Mouse (Mus musculus) ES-E14 (cell line): ENCODE measurements around the gene Olfr676. TPM values are rescaled to one million over a fixed set of nuclear protein-coding genes. Genes with fewer than 3 reads are reported as not detected.

Experiments used
- DNase-seq: peaks from one replicate; pipeline ENCODE4 v3.0.0-alpha.2; 2013; ENCODE audit warnings: low read depth, low spot score
- H3K27ac ChIP-seq: 2 replicates; pipeline ENCODE4 v1.5.1; 2012; ENCODE audit warnings: low read depth, mild to moderate bottlenecking, low read length, moderate library complexity, mixed read lengths; ENCODE audit not compliant: poor library complexity, insufficient read depth, severe bottlenecking
- H3K36me3 ChIP-seq: 2 replicates; pipeline ENCODE4 v1.6.1; 2012; ENCODE audit warnings: mild to moderate bottlenecking, low read length, moderate library complexity, mixed read lengths; ENCODE audit not compliant: control insufficient read depth, poor library complexity, insufficient read depth, severe bottlenecking
- H3K4me1 ChIP-seq, 2 experiments: fragments of 150-350 bp in 1 of 2; sonication (generic) in 1 of 2; 2 replicates each; pipeline ENCODE4 v1.6.1; 2012; ENCODE audit warnings: low read length in 2 of 2, mild to moderate bottlenecking in 1 of 2, mixed read lengths in 1 of 2; ENCODE audit not compliant: control insufficient read depth in 2 of 2, insufficient read depth in 2 of 2, poor library complexity in 1 of 2
- H3K4me3 ChIP-seq, 2 experiments: fragments of 150-350 bp in 1 of 2; sonication (generic) in 1 of 2; 2 replicates each; pipeline ENCODE4 v1.5.1; 2012; ENCODE audit warnings: low read length in 2 of 2, low read depth in 1 of 2, mild to moderate bottlenecking in 1 of 2, mixed read lengths in 1 of 2; ENCODE audit not compliant: insufficient read depth in 1 of 2, poor library complexity in 1 of 2, severe bottlenecking in 1 of 2
- H3K9ac ChIP-seq: 2 replicates; pipeline ENCODE4 v1.6.1; 2012; ENCODE audit warnings: low read depth, mild to moderate bottlenecking, low read length, mixed read lengths; ENCODE audit not compliant: poor library complexity, insufficient read depth, severe bottlenecking
- H3K9me3 ChIP-seq: fragments of 150-350 bp; sonication (generic); 2 replicates; pipeline ENCODE4 v1.6.1; 2012; ENCODE audit warnings: low read depth, mild to moderate bottlenecking, low read length; ENCODE audit not compliant: control insufficient read depth, insufficient read depth
- CHD2 ChIP-seq: IDR thresholded peaks from 2 replicates; pipeline ENCODE4 v1.6.1; 2014; ENCODE audit warnings: mild to moderate bottlenecking, low read depth, low read length, inconsistent platforms
- HCFC1 ChIP-seq: IDR thresholded peaks from 2 replicates; pipeline ENCODE4 v1.6.1; 2012; ENCODE audit warnings: low read length, inconsistent platforms, borderline replicate concordance; ENCODE audit not compliant: insufficient read depth
- MAFK ChIP-seq: IDR thresholded peaks from 2 replicates; pipeline ENCODE4 v1.6.1; 2014; ENCODE audit warnings: mild to moderate bottlenecking, low read depth, low read length, inconsistent platforms; ENCODE audit not compliant: insufficient read depth
- ZC3H11A ChIP-seq: IDR thresholded peaks from 2 replicates; pipeline ENCODE4 v1.6.1; 2012; ENCODE audit warnings: low read depth, mild to moderate bottlenecking, inconsistent platforms, low read length, borderline replicate concordance
- ZNF384 ChIP-seq: IDR thresholded peaks from 2 replicates; pipeline ENCODE4 v1.6.1; 2012; ENCODE audit warnings: low read depth, low read length, inconsistent platforms
- in situ Hi-C, 2 experiments: fragments of 600-800 bp; cut with MboI; formaldehyde crosslinking; loops; one replicate each; pipeline ENCODE4 v1.15.1; 2025; ENCODE audit warnings: low sequenced_read_pairs in 2 of 2, inconsistent platforms in 1 of 2; ENCODE audit not compliant: unreplicated experiment in 2 of 2
- total RNA-seq: library from RNA; depleted of rRNA; stranded (reverse); fragments of 300-350 nt; gene quantifications from 2 replicates; pipeline ENCODE4 v1.2.3, GENCODE M21; 2012; rRNA removed

The Olfr676 gene
- total RNA-seq, 1 experiment, result not detected

- Histone ChIP-seq H3K36me3 (no peaks in the 10 kb centered on the region), H3K9me3 (no peaks in the 10 kb centered on the region), H3K4me1 (no peaks in the 10 kb centered on the region), H3K4me3 (no peak overlapping the region), H3K9ac (no peak overlapping the region), H3K27ac (no peak overlapping the region)
- in situ Hi-C loops, result no loop called here
- no peak for TF ChIP-seq CHD2
- no peak for DNase-seq
Measured at GRCm38 (mm10) chr7:105058951-105059350, 26.5 kb downstream of the Olfr676 start.

GRCm38 (mm10) chr7:105064175-105064574, 31.7 kb downstream of the Olfr676 start, which contains the start of gene Olfr678:
Olfr678 (plus strand) TSS chr7:105064475.
- H3K9ac ChIP-seq, result no peak within 1 kb of the TSS
- no peaks in the 10 kb centered on the region for H3K9me3 ChIP-seq
- no peak for DNase-seq
- H3K27ac ChIP-seq, result no peak within 1 kb of the TSS
- H3K36me3 ChIP-seq, result no peaks in the 10 kb centered on the region
- H3K4me1 ChIP-seq, result no peaks in the 10 kb centered on the region
- in situ Hi-C loops, result no loop called here
- H3K4me3 ChIP-seq, result no peak within 1 kb of the TSS
- no peak for TF ChIP-seq HCFC1
- TF ChIP-seq CHD2, result no peak
- TF ChIP-seq ZC3H11A, result no peak
- TF ChIP-seq MAFK, result no peak
- no peak for TF ChIP-seq ZNF384

- H3K36me3 ChIP-seq, result no peaks in the 10 kb centered on the region
- no peak within 1 kb of the TSS for H3K27ac ChIP-seq
- no peak within 1 kb of the TSS for H3K4me3 ChIP-seq
- H3K4me1 ChIP-seq, result no peaks in the 10 kb centered on the region
- no peak within 1 kb of the TSS for H3K9ac ChIP-seq
- TF ChIP-seq ZNF384 (no peak), CHD2 (no peak), HCFC1 (no peak), MAFK (no peak), ZC3H11A (no peak)
- DNase-seq, result no peak
- in situ Hi-C loops, result no loop called here
- H3K9me3 ChIP-seq, result no peaks in the 10 kb centered on the region
Measured at GRCm38 (mm10) chr7:105080905-105081304, 48.4 kb downstream of the Olfr676 start, which contains the start of gene Olfr679. Olfr679 (plus strand) TSS chr7:105081205.

Other genes starting within 250 kb of the Olfr676 start
- 6.9 and 9.3 TPM in 2 replicates for gene Usp17lb, start 190.1 kb upstream of the Olfr676 start, total RNA-seq
- gene Usp17la, start 175.7 kb upstream of the Olfr676 start, total RNA-seq, result 1.5 and 3.1 TPM in 2 replicates
- gene Olfr665, start 154.7 kb upstream of the Olfr676 start, total RNA-seq, result not detected in 2 replicates
- gene Olfr666, start 136.7 kb upstream of the Olfr676 start, total RNA-seq, result not detected in 2 replicates
- not detected in 2 replicates for gene Olfr667, start 111.2 kb upstream of the Olfr676 start, total RNA-seq
- not detected in 2 replicates for gene Olfr668, start 104.6 kb upstream of the Olfr676 start, total RNA-seq
- not detected in 2 replicates for gene Olfr669, start 98.5 kb upstream of the Olfr676 start, total RNA-seq
- not detected in 2 replicates for gene Olfr670, start 70.1 kb upstream of the Olfr676 start, total RNA-seq
- gene Olfr671, start 53.6 kb upstream of the Olfr676 start, total RNA-seq, result not detected in 2 replicates
- not detected in 2 replicates for gene Olfr672, start 30.7 kb upstream of the Olfr676 start, total RNA-seq
- gene Olfr675, start 4.2 kb upstream of the Olfr676 start, total RNA-seq, result not detected in 2 replicates
- not detected in 2 replicates for gene Olfr677, start 18.7 kb downstream of the Olfr676 start, total RNA-seq
- not detected in 2 replicates for gene Olfr678, start 31.8 kb downstream of the Olfr676 start, total RNA-seq
- not detected in 2 replicates for gene Olfr679, start 48.5 kb downstream of the Olfr676 start, total RNA-seq
- not detected in 2 replicates for gene Olfr680-ps1, start 60.1 kb downstream of the Olfr676 start, total RNA-seq
- gene Olfr681, start 84.1 kb downstream of the Olfr676 start, total RNA-seq, result not detected in 2 replicates
- not detected in 2 replicates for gene Olfr683, start 114.3 kb downstream of the Olfr676 start, total RNA-seq
- not detected in 2 replicates for gene Olfr684, start 131.0 kb downstream of the Olfr676 start, total RNA-seq
- not detected in 2 replicates for gene Olfr685, start 153.3 kb downstream of the Olfr676 start, total RNA-seq
- gene Olfr686, start 174.8 kb downstream of the Olfr676 start, total RNA-seq, result not detected in 2 replicates